Mouse (Mus musculus) common myeloid progenitor, adult 5-6 weeks (primary cell): ENCODE data around the gene Gfap. TPM values are rescaled to one million over a fixed set of nuclear protein-coding genes. Genes with fewer than 3 reads are reported as not detected.

Experiments used
- ATAC-seq: replicated peaks from 2 replicates; pipeline ENCODE4 v1.8.0; 2016; ENCODE audit warnings: low read depth, mild to moderate bottlenecking, moderate TSS enrichment, inconsistent platforms; ENCODE audit not compliant: poor library complexity, severe bottlenecking
- total RNA-seq: library from RNA; stranded (forward); fragments of 200-1000, 187-1606 nt; gene quantifications from 2 replicates; pipeline ENCODE4 v1.2.3, GENCODE M21; 2017

Gfap gene
- total RNA-seq, 1 experiment from 2014 or later = 0.37 TPM

DNA sequence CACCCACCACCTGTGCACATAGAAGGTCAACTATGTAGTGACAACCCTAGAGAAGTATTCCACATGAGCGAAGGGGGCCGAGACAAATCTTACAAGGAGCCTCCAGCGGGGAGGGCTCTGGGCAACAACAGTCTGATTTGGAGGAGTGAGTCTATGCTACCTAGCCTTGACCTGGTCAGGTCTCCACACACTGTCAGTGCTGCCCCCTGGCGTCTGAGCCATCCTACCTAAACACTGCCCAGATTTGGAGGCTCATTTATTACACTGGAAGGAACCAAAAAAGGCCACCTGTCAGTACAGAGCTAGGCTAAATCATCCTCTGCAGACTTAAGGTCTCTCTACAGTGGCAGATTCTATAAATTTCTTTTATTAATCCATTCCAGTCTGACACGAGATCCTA is 48.8 kb downstream of the Gfap start:
- ATAC-seq = peak; percentile 68; the same call in 1 of the 2 replicates

DNA sequence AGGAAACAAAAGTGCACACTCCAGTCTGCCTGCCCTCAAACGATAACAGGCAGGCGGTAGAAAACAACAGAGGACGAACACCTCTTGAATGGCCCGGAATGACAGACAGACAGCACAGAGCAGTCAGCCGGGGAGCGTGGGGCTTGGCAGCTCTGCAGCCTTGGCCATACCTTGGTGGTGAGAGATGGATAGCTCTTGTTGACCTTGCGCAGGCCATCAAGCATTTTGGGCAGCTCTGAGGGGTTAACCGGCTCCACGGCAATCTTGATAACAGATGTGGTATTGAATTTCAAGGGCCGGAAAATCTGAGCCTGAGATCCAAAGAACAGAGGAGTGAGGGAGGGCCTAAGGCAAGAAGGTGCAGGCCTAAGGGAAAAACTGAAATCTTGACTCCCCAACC is 54.8 kb downstream of the Gfap start:
- ATAC-seq = no peak

DNA sequence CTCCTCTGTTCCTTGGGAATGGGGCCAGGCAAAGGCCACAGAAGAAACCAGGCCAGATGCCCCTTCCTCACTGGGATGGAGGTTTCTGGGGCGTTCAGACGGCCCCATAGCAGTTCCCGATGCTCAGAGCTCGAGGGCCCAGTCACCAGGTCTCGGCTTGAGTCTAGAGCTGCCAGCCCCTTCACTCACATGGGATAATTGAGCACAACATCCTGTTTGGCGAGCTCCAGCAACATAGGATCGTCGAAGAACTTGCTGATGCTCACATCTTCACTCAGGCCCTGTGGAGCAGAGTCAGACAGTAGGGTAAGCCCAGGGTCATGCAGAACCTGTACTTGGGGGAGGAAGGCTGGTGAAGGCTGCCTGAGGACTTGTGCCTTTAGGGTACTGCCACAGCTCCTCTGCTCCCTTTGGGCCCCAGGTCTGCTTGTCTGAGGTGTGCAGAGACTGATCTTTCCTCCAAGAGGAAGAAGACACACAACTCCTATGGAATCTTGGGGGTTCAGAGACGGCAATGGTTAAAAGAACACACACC is 62.0 kb downstream of the Gfap start:
- no peak for ATAC-seq

DNA sequence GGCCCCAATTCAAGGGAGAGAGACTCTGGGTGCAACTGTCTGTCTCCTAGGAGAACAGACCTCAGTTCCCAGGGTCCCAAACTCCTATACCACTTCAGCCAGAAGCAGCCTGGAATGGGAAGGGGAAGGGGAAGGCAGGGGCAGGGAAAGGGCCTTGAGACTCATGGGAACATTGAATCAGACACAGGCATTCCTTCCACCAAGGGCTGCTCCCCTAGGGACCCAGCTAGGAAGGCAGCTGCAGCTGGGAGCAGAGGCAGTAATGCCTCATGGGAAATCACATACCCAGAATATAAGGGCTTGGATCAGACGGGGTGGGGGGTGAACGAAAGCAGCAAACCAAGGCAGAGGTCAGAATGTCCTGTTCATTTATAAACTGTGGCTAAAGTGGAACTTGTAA is 62.6 kb downstream of the Gfap start:
- ATAC-seq = no peak

DNA sequence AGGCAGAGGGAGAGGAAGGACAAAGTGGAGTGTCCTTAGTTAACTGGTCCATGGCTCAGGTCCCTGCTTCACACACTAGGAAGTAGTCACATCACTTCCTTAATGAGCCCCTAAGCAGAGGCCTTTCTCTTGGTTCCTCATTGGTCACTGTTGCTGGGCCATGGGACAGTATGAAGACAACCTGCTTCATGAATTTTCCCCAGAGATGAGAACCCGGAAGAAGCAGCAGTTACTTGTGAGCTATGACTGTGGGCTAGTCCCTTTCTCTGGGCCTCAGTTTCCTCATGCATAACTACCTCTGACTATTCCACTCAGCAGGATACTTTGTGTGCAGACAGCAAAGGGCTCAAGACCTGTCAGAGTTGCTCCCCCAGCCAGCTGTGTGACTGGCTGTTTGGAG is 63.3 kb downstream of the Gfap start:
- no peak for ATAC-seq

Other genes starting within 250 kb of the Gfap start
- not detected in 2 replicates for gene Meioc, start 237.2 kb downstream of the Gfap start, total RNA-seq
- 41.4 and 43.8 TPM in 2 replicates for gene Ccdc43, start 203.1 kb downstream of the Gfap start, total RNA-seq
- 0.46 and 1.1 TPM in 2 replicates for gene Adam11, start 139.5 kb downstream of the Gfap start, total RNA-seq
- gene Gjc1, start 81.2 kb downstream of the Gfap start, total RNA-seq = not detected in 2 replicates
- gene Higd1b, start 65.1 kb downstream of the Gfap start, total RNA-seq = not detected in 2 replicates
- gene Eftud2, start 19.9 kb downstream of the Gfap start, total RNA-seq = 143 and 191 TPM in 2 replicates
- gene Ccdc103, start 19.7 kb downstream of the Gfap start, total RNA-seq = not detected in 2 replicates
- not detected in 2 replicates for gene Fam187a, start 15.7 kb downstream of the Gfap start, total RNA-seq
- gene Kif18b, start 24.2 kb upstream of the Gfap start, total RNA-seq = 16.2 and 17.3 TPM in 2 replicates
- gene C1ql1, start 45.8 kb upstream of the Gfap start, total RNA-seq = not detected in 2 replicates
- gene Nmt1, start 127.3 kb upstream of the Gfap start, total RNA-seq = 32.2 and 37.7 TPM in 2 replicates
- gene Dcakd, start 127.4 kb upstream of the Gfap start, total RNA-seq = 13.2 and 18.7 TPM in 2 replicates
- 0.27 and 3.6 TPM in 2 replicates for gene Plcd3, start 200.7 kb upstream of the Gfap start, total RNA-seq
- gene Acbd4, start 200.8 kb upstream of the Gfap start, total RNA-seq = 9.2 and 9.3 TPM in 2 replicates
- 26.6 and 28.0 TPM in 2 replicates for gene Hexim1, start 215.3 kb upstream of the Gfap start, total RNA-seq
- 2.1 and 2.6 TPM in 2 replicates for gene Hexim2, start 231.5 kb upstream of the Gfap start, total RNA-seq